Mouse (Mus musculus) heart, embryonic 12.5 days (tissue): ENCODE measurements at regions not wholly inside any gene's neighbourhood (a gene's known extent, or its start where the extent isn't known, plus 50 kb on each side); places are given as distances from the start of the nearest gene placed in this dataset.

Experiments used
- ATAC-seq: fragments of 200-750 bp; cut with Nextera tagmentation; 2 replicates; pipeline ENCODE4 v1.8.0; 2017; ENCODE audit warnings: moderate TSS enrichment, moderate library complexity; ENCODE audit not compliant: insufficient number of reproducible peaks, low FRiP score
- H3K27ac ChIP-seq: fragments of 300-500 bp; sonication (generic); 2 replicates; pipeline ENCODE4 v1.5.1; 2016; ENCODE audit warnings: mild to moderate bottlenecking, moderate library complexity; ENCODE audit not compliant: poor library complexity, severe bottlenecking
- H3K27me3 ChIP-seq: fragments of 300-500 bp; sonication (generic); replicated peaks from 2 replicates; pipeline ENCODE4 v1.6.1; 2016; ENCODE audit warnings: mild to moderate bottlenecking, moderate library complexity
- H3K36me3 ChIP-seq: fragments of 300-500 bp; sonication (generic); 2 replicates; pipeline ENCODE4 v1.6.1; 2016; ENCODE audit warnings: mild to moderate bottlenecking, moderate library complexity
- H3K4me1 ChIP-seq: fragments of 300-500 bp; sonication (generic); replicated peaks from 2 replicates; pipeline ENCODE4 v1.6.1; 2016; ENCODE audit warnings: mild to moderate bottlenecking
- H3K4me2 ChIP-seq: fragments of 300-500 bp; sonication (generic); 2 replicates; pipeline ENCODE4 v1.6.1; 2016; ENCODE audit warnings: mild to moderate bottlenecking, moderate library complexity
- H3K4me3 ChIP-seq: fragments of 300-500 bp; sonication (generic); 2 replicates; pipeline ENCODE4 v1.5.1; 2016; ENCODE audit warnings: mild to moderate bottlenecking
- H3K9ac ChIP-seq: fragments of 300-500 bp; sonication (generic); 2 replicates; pipeline ENCODE4 v1.6.1; 2016; ENCODE audit warnings: mild to moderate bottlenecking, moderate library complexity
- H3K9me3 ChIP-seq: fragments of 300-500 bp; sonication (generic); replicated peaks from 2 replicates; pipeline ENCODE4 v1.6.1; 2016; ENCODE audit warnings: mild to moderate bottlenecking, moderate library complexity
- WGBS: fragments of 180-500 bp; shearing (Covaris S2); methylation state at CpG from one replicate; pipeline ENCODE4 v1.1.7; 2016; 5-methylcytosine and 5-hydroxymethylcytosine counted together

- 64% methylated on average over 4 of the region's 4 CpGs for WGBS
- Histone ChIP-seq H3K4me1 (peaks cover 21% of the 10 kb centered on the region), H3K27ac (no peak overlapping the region), H3K4me3 (no peak overlapping the region), H3K9ac (no peak overlapping the region), H3K36me3 (no peaks in the 10 kb centered on the region), H3K27me3 (no peaks in the 10 kb centered on the region), H3K4me2 (no peak overlapping the region), H3K9me3 (no peaks in the 10 kb centered on the region)
- ATAC-seq, result no peak
Measured at GRCm38 (mm10) chr9:30577243-30577642, 150.3 kb downstream of the Snx19 start.

GRCm38 (mm10) chr9:30575531-30575930 is 148.6 kb downstream of the Snx19 start:
- H3K4me1 ChIP-seq, result peaks cover 29% of the 10 kb centered on the region
- 77% methylated on average over 3 of the region's 3 CpGs for WGBS

GRCm38 (mm10) chr9:30573294-30573693 is 146.4 kb downstream of the Snx19 start:
- Histone ChIP-seq H3K4me3 (no peak overlapping the region), H3K9ac (no peak overlapping the region), H3K9me3 (no peaks in the 10 kb centered on the region), H3K27ac (no peak overlapping the region), H3K4me1 (peaks cover 29% of the 10 kb centered on the region), H3K36me3 (no peaks in the 10 kb centered on the region), H3K4me2 (no peak overlapping the region), H3K27me3 (no peaks in the 10 kb centered on the region)
- no peak for ATAC-seq
- whole genome bisulfite sequencing, result 25% methylated on average over 1 of the region's 1 CpGs

More at GRCm38 (mm10) chr9:30575531-30575930, 148.6 kb downstream of the Snx19 start:
- Histone ChIP-seq H3K9ac (no peak overlapping the region), H3K27me3 (no peaks in the 10 kb centered on the region), H3K36me3 (no peaks in the 10 kb centered on the region), H3K4me2 (no peak overlapping the region), H3K9me3 (no peaks in the 10 kb centered on the region), H3K27ac (no peak overlapping the region), H3K4me3 (no peak overlapping the region)
- ATAC-seq, result no peak

- no peak overlapping the region for H3K4me2 ChIP-seq
- 9% methylated on average over 2 of the region's 2 CpGs for WGBS
- H3K36me3 ChIP-seq, result no peaks in the 10 kb centered on the region
- H3K27me3 ChIP-seq, result no peaks in the 10 kb centered on the region
- H3K4me1 ChIP-seq, result peaks cover 20% of the 10 kb centered on the region
- no peaks in the 10 kb centered on the region for H3K9me3 ChIP-seq
- H3K9ac ChIP-seq, result no peak overlapping the region
- ATAC-seq, result no peak
- no peak overlapping the region for H3K27ac ChIP-seq
- H3K4me3 ChIP-seq, result no peak overlapping the region
Measured at GRCm38 (mm10) chr9:30571014-30571413, 144.1 kb downstream of the Snx19 start.

- H3K27ac ChIP-seq, result no peak overlapping the region
- WGBS, result 86% methylated on average over 3 of the region's 3 CpGs
Measured at GRCm38 (mm10) chr9:30564765-30565680, 138.1 kb downstream of the Snx19 start.

GRCm38 (mm10) chr9:30563399-30563798 is 136.5 kb downstream of the Snx19 start:
- H3K27me3 ChIP-seq, result no peaks in the 10 kb centered on the region
- no peak overlapping the region for H3K27ac ChIP-seq
- no peak overlapping the region for H3K4me3 ChIP-seq
- no peak overlapping the region for H3K9ac ChIP-seq
- no peak overlapping the region for H3K4me2 ChIP-seq
- whole genome bisulfite sequencing, result 63% methylated on average over 5 of the region's 5 CpGs
- no peaks in the 10 kb centered on the region for H3K9me3 ChIP-seq
- ATAC-seq, result no peak
- H3K4me1 ChIP-seq, result 0 out of 2 replicates have a peak, but pooled peaks cover 4% of the 10 kb centered on the region
- H3K36me3 ChIP-seq, result no peaks in the 10 kb centered on the region

More at GRCm38 (mm10) chr9:30564765-30565680, 138.1 kb downstream of the Snx19 start:
- Histone ChIP-seq H3K9me3 (no peaks in the 10 kb centered on the region), H3K9ac (no peak overlapping the region), H3K27me3 (no peaks in the 10 kb centered on the region), H3K4me1 (0 out of 2 replicates have a peak, but pooled peaks cover 4% of the 10 kb centered on the region), H3K4me2 (no peak overlapping the region), H3K4me3 (no peak overlapping the region), H3K36me3 (no peaks in the 10 kb centered on the region)
- ATAC-seq, result no peak

GRCm38 (mm10) chr9:30554908-30555307 is 128.0 kb downstream of the Snx19 start:
- no peak overlapping the region for H3K4me2 ChIP-seq
- H3K36me3 ChIP-seq, result no peaks in the 10 kb centered on the region
- no peaks in the 10 kb centered on the region for H3K4me1 ChIP-seq
- 0 out of 2 replicates have a peak, but pooled peaks cover 5% of the 10 kb centered on the region for H3K9me3 ChIP-seq
- no peaks in the 10 kb centered on the region for H3K27me3 ChIP-seq
- no peak for ATAC-seq
- no peak overlapping the region for H3K4me3 ChIP-seq
- WGBS, result 76% methylated on average over 2 of the region's 2 CpGs
- H3K27ac ChIP-seq, result no peak overlapping the region
- H3K9ac ChIP-seq, result no peak overlapping the region

GRCm38 (mm10) chr9:30552721-30553120 is 125.8 kb downstream of the Snx19 start:
- no peak for ATAC-seq
- Histone ChIP-seq H3K4me2 (no peak overlapping the region), H3K27me3 (no peaks in the 10 kb centered on the region), H3K4me1 (no peaks in the 10 kb centered on the region), H3K9me3 (0 out of 2 replicates have a peak, but pooled peaks cover 5% of the 10 kb centered on the region), H3K27ac (no peak overlapping the region), H3K9ac (no peak overlapping the region), H3K36me3 (no peaks in the 10 kb centered on the region), H3K4me3 (no peak overlapping the region)
- WGBS, result 91% methylated on average over 8 of the region's 8 CpGs

- no peak overlapping the region for H3K4me3 ChIP-seq
- WGBS, result 72% methylated on average over 5 of the region's 5 CpGs
- no peak overlapping the region for H3K27ac ChIP-seq
- H3K4me1 ChIP-seq, result no peaks in the 10 kb centered on the region
- 0 out of 2 replicates have a peak, but pooled peaks cover 2% of the 10 kb centered on the region for H3K9me3 ChIP-seq
- no peak overlapping the region for H3K9ac ChIP-seq
- no peak for ATAC-seq
- H3K27me3 ChIP-seq, result no peaks in the 10 kb centered on the region
- no peaks in the 10 kb centered on the region for H3K36me3 ChIP-seq
- H3K4me2 ChIP-seq, result no peak overlapping the region
Measured at GRCm38 (mm10) chr9:30549892-30550515, 123.1 kb downstream of the Snx19 start.

- Histone ChIP-seq H3K4me1 (no peaks in the 10 kb centered on the region), H3K9me3 (no peaks in the 10 kb centered on the region), H3K27me3 (no peaks in the 10 kb centered on the region), H3K27ac (no peak overlapping the region), H3K9ac (no peak overlapping the region), H3K36me3 (no peaks in the 10 kb centered on the region), H3K4me2 (no peak overlapping the region), H3K4me3 (no peak overlapping the region)
- WGBS, result 73% methylated on average over 6 of the region's 6 CpGs
- ATAC-seq, result no peak
Measured at GRCm38 (mm10) chr9:30539858-30540257, 113.0 kb downstream of the Snx19 start.

GRCm38 (mm10) chr9:30536508-30537100 is 109.7 kb downstream of the Snx19 start:
- WGBS, result 57% methylated on average over 8 of the region's 8 CpGs
- no peak for ATAC-seq
- Histone ChIP-seq H3K4me2 (no peak overlapping the region), H3K27ac (no peak overlapping the region), H3K27me3 (no peaks in the 10 kb centered on the region), H3K36me3 (no peaks in the 10 kb centered on the region), H3K4me1 (no peaks in the 10 kb centered on the region), H3K4me3 (no peak overlapping the region), H3K9me3 (no peaks in the 10 kb centered on the region), H3K9ac (no peak overlapping the region)
